ENCODE assay signal across 17 mouse cellular contexts in genomic region chr5:114720784-114721183, GRCm38 (mm10).
"Had no signal": no experiment of that assay in that cellular context is flagged by ENCODE, and none has a peak within 500 bp of the region (broad histone marks: within the 10 kb centered on the region; RNA-seq: fewer than 3 reads in every experiment).

No protein-coding gene starts in this region.

- H3K27me3 ChIP-seq: liver, embryonic 13.5 days; midbrain, embryonic 13.5 days; neural tube, embryonic 13.5 days; stomach, embryonic 15.5 days had no signal

- H3K9ac ChIP-seq: liver, embryonic 13.5 days; midbrain, embryonic 13.5 days; neural tube, embryonic 13.5 days; stomach, embryonic 15.5 days had no signal

- H3K9me3 ChIP-seq: liver, embryonic 13.5 days; midbrain, embryonic 13.5 days; neural tube, embryonic 13.5 days; stomach, embryonic 15.5 days had no signal

- ATAC-seq: intestine, postnatal 0 days; midbrain, embryonic 13.5 days; midbrain, embryonic 16.5 days had no signal

- H3K27ac ChIP-seq: liver, embryonic 13.5 days; midbrain, embryonic 10.5 days; midbrain, embryonic 13.5 days; neural tube, embryonic 13.5 days; stomach, embryonic 15.5 days had no signal

- DNase-seq: kidney, postnatal 10 days; kidney, postnatal 4 days; left cerebral cortex, postnatal 4 days; liver, embryonic 13.5 days; lung, adult 2 months; lung, postnatal 14 days; lung, postnatal 4 days; right cerebral cortex, postnatal 25 days; spleen, adult 18-20 months; thymus, postnatal 25 days had no signal

- H3K4me3 ChIP-seq: liver, embryonic 13.5 days; midbrain, embryonic 10.5 days; midbrain, embryonic 13.5 days; myocyte; neural tube, embryonic 13.5 days; stomach, embryonic 15.5 days had no signal

- H3K4me2 ChIP-seq: liver, embryonic 13.5 days; midbrain, embryonic 13.5 days; neural tube, embryonic 13.5 days; stomach, embryonic 15.5 days had no signal

- H3K4me1 ChIP-seq: midbrain, embryonic 10.5 days; midbrain, embryonic 13.5 days; stomach, embryonic 15.5 days had no signal
